Comparison of ENCODE assay signal across 8 mouse cellular contexts in the genomic region with DNA sequence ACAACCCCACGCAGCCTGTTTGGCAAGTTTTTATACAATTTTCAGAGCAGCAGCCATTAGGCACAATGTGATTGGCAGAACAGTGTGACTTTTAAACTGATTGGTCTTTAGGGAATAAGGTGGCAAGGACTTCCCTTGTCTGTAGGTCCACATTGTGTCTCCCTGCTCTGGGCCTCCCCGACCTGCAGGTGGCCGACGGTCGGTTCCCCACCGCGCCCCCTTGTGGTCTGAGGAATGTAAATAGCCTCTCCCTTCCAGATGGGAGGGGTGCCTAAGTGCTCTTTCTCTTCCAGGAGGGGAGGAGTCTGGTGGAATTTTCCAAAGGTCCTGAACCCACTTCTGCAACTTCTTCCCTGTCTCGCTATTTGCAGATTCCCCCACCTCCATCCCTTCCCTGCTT. TPM values are rescaled to one million over a fixed set of nuclear protein-coding genes. Genes with fewer than 3 reads are reported as not detected.
DNase-seq lines count a peak whose midpoint lies in the region; ATAC-seq and TF ChIP-seq lines count a peak whose summit lies in the region.
"Not testable (repeated sequence)": the region's sequence is repeated elsewhere in the genome, so short reads cannot be mapped to it uniquely, and the experiment has no call there.

No protein-coding gene starts in this region.

- not testable (repeated sequence) for H3K27ac ChIP-seq in intestine, embryonic 15.5 days; small intestine, adult 2 months (ENCODE audit: insufficient read depth, low read depth, low read length)

- not testable (repeated sequence) for TF ChIP-seq POLR2A in small intestine, adult 2 months (IDR thresholded peaks at IDR 0.05; ENCODE audit: low read depth, low read length)

- intact Hi-C loops in left cerebral cortex, postnatal 14 days (cut with DNase I), result not testable (repeated sequence)

- H3K4me3 ChIP-seq in intestine, embryonic 15.5 days (replicated peaks); small intestine, adult 2 months (ENCODE audit: low read depth, low read length): not testable (repeated sequence)

- ATAC-seq in intestine, embryonic 15.5 days, result peak; percentile 42; the same call in 1 of the 2 replicates
- peak; percentile 81 for ATAC-seq in megakaryocyte-erythroid progenitor cell, adult 5-6 weeks (replicated peaks; ENCODE audit: low FRiP score, low TSS enrichment, poor library complexity, severe bottlenecking)

- WGBS in intestine, embryonic 15.5 days, result 6% methylated on average over 8 of the region's 8 CpGs
- 5% methylated on average over 8 of the region's 8 CpGs for WGBS in small intestine, adult 2 months

- not testable (repeated sequence) for H3K4me1 ChIP-seq in intestine, embryonic 15.5 days (replicated peaks); small intestine, adult 2 months (ENCODE audit: control insufficient read depth, insufficient read depth, insufficient read length, low read length)

- DNase-seq in T-cell, adult 2 months (ENCODE audit: low spot score), result peak; percentile 40
- DNase-seq in cerebellum, postnatal 14 days, result peak; percentile 73 to 87
- peak; percentile 38 to 45 for DNase-seq in gastrocnemius, adult 8-10 months (ENCODE audit: low spot score in 2 of 2)
- peak; percentile 52 to 67 for DNase-seq in left cerebral cortex, postnatal 14 days (ENCODE audit: low spot score in 2 of 2)
- peak; percentile 81 for DNase-seq in urinary bladder, postnatal 14 days (ENCODE audit: low spot score)

- H3K27me3 ChIP-seq in intestine, embryonic 15.5 days (replicated peaks); small intestine, adult 2 months (ENCODE audit: control insufficient read depth, insufficient read depth, low read length): not testable (repeated sequence)

- not testable (repeated sequence) for H3K36me3 ChIP-seq in intestine, embryonic 15.5 days; small intestine, adult 2 months (ENCODE audit: control insufficient read depth, insufficient read depth, low read length)

- not testable (repeated sequence) for H3K9ac ChIP-seq in intestine, embryonic 15.5 days

- peak; percentile 72; the same call in 1 of the 2 replicates for TF ChIP-seq CTCF in small intestine, adult 2 months (IDR thresholded peaks at IDR 0.05; ENCODE audit: extremely low read depth, insufficient read length, insufficient replicate concordance, low read depth, low read length)

- not testable (repeated sequence) for H3K9me3 ChIP-seq in intestine, embryonic 15.5 days

- not testable (repeated sequence) for H3K4me2 ChIP-seq in intestine, embryonic 15.5 days (replicated peaks)

RNA-seq across cellular contexts. Expression of a gene that starts 52.5 kb away (rescaled TPM):
- 1 to 10 TPM; 1.1 to 3.5 (median 2.3) TPM for total RNA-seq in gastrocnemius, adult 8-10 months (2022)
- 65.4 and 71.3 TPM in 2 replicates for polyA plus RNA-seq in intestine, embryonic 15.5 days (2015; fragmentation: Nextera tagmentation; extraction: Ambion mirVana)
- 10 to 100 TPM; 11.9 to 13.7 TPM for total RNA-seq in left cerebral cortex, postnatal 14 days (2021)
- total RNA-seq in megakaryocyte-erythroid progenitor cell, adult 5-6 weeks (2014; fragmentation: Nextera tagmentation), result 1.2 TPM in 1 of 2 replicates, not detected in the other
- total RNA-seq in megakaryocyte-erythroid progenitor cell, adult 5-6 weeks (2017), result 0.34 and 0.85 TPM in 2 replicates
- 43.2 and 82.9 TPM in 2 replicates for polyA plus RNA-seq in small intestine, adult 2 months (2012; rRNA removed)

RNA-seq across cellular contexts. Expression of a gene that starts 59.3 kb away (rescaled TPM):
- 1 to 10 TPM; 2.9 to 4.9 (median 3.7) TPM for total RNA-seq in gastrocnemius, adult 8-10 months (2022)
- polyA plus RNA-seq in intestine, embryonic 15.5 days (2015; fragmentation: Nextera tagmentation; extraction: Ambion mirVana), result 10.1 and 10.3 TPM in 2 replicates
- 10 to 100 TPM; 57.5 to 65.8 TPM for total RNA-seq in left cerebral cortex, postnatal 14 days (2021)
- 1.1 and 3.1 TPM in 2 replicates for total RNA-seq in megakaryocyte-erythroid progenitor cell, adult 5-6 weeks (2014; fragmentation: Nextera tagmentation)
- total RNA-seq in megakaryocyte-erythroid progenitor cell, adult 5-6 weeks (2017), result 2.0 and 2.9 TPM in 2 replicates
- 2.1 and 2.9 TPM in 2 replicates for polyA plus RNA-seq in small intestine, adult 2 months (2012; rRNA removed)

Comparison
In these comparisons a context has a peak if more than half of its experiments do, and no peak if none do; other contexts are left out.
1. RNA of a gene that starts 59.3 kb away (total RNA-seq): 57.5 to 65.8 TPM in left cerebral cortex, postnatal 14 days; 2.9 to 4.9 TPM in gastrocnemius, adult 8-10 months and 1.1 to 3.1 TPM in megakaryocyte-erythroid progenitor cell, adult 5-6 weeks; every median in the first group is over 4 times any median in the second.
2. Peak in every context shown above with its lines, with median percentiles within 50 percentile points of each other: DNase-seq.